Mouse (Mus musculus): ENCODE data around the gene Gpkow.

The Gpkow gene

DNA sequence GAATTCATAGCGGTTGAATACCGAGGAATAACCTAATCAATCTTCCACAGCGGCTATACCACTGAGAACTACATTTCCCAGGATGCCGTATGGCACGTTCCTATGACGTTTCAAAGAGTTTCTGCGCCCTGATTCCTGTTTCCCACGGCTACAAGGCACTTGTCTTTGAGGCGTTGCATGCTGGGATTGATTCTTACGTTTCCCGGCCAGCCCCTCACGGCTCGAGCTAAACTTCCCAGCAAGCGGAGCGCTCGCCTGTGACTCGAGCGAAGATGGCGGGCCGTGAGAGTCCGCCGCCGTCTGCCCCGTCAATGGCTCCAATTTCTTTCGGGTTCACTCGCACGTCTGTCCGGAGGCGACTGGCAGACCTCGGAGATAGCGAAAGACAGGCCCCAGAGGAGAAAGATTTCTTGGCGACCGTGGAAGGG lies at the start of gene Gpkow:
Gene Gpkow (plus strand): TSS at position 178 of the 428 bp plus-strand sequence.
- DNase-seq (ENCODE audit: low spot score in 2 of 2), result peak; percentile 88 to 89

DNA sequence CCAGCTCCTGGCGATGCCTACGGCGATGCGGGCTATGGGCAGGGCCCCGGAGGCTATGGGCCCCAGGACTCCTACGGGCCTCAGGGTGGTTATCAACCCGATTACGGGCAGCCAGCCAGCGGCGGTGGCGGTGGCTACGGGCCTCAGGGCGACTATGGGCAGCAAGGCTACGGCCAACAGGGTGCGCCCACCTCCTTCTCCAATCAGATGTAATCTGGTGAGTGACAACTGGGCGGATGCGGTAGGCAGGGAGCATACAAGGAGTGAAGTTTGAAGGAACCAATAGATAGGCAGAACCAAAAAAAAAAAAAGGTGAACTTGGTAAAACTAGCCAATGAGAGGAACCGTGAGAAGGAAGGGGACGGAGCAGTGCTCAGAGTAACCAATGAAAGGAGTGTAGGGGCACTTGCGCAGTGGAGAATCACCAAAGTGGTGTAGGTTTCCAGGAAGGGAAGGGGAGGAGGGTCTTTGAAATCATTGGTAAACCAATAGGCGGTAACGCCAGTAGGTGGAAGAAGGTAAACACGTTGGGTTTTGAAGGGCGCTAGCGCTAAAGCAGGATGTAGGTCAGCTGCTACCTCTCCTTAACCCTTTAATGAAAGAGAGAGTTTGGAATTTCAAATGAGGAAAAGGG lies 48.1 kb upstream of the Gpkow start:
- peak; percentile 86 to 95 for DNase-seq (ENCODE audit: low spot score in 2 of 2)

DNA sequence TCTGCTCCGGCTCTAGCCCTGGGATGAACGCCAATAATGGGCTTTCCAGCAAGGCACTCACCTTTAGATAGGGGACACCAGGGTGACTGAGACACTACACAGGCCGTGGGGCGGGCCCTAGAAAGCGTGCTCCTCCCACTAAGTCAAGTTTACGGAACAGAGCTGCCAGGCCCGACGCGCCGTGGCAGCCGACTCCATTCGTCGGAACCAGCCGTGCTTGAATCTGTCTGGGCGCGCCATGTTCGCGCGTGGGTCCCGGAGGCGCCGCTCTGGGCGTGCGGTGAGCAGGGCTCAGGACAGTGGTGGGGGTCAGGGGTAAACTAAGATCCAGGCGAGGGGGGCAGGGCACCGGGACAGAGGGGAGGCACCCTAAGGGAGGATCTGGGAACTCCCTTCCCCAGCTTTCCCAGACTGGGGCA lies 39.7 kb upstream of the Gpkow start, which contains the start of gene Prickle3:
Gene Prickle3 (plus strand): TSS at position 40 of the 419 bp plus-strand sequence.
- DNase-seq (ENCODE audit: low spot score in 2 of 2), result peak; percentile 74

DNA sequence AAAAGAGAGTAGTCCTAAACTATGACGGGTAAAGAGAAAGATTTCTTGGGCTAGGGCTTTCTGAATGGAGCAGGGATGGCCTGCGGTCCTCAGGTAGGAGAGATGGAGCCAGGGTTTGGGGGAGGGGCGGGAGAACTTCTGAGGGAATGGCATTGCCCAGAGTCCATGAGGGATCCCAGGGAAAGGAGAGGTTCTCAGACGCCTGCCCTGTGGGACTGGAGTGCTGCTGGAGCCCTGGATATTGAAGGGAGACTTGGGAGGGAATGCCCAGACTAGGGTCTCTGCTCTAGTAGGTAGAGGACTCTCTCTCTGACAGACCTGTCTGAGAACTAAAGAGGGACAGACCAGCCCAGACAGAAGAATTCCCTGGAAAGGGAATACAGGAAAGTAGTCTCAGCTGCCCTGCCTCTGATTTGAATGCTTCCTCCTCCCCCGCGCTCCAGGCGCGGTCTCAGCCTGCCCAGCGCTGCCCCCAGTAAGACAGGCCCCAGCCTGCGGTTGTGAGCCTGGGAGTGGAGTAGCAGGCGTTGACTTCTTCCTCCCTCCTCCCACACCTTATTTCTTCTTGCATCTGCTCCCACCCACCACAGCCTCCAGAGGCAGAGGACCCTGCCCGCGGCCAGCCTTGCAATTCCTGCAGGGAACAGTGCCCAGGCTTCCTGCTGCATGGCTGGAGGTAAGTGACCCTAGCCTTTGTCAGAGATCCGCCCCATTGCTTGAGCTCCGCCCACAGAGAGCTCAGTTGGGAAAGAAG lies 38.7 kb upstream of the Gpkow start:
- peak; percentile 48 to 66 for DNase-seq (ENCODE audit: low spot score in 2 of 2)

DNA sequence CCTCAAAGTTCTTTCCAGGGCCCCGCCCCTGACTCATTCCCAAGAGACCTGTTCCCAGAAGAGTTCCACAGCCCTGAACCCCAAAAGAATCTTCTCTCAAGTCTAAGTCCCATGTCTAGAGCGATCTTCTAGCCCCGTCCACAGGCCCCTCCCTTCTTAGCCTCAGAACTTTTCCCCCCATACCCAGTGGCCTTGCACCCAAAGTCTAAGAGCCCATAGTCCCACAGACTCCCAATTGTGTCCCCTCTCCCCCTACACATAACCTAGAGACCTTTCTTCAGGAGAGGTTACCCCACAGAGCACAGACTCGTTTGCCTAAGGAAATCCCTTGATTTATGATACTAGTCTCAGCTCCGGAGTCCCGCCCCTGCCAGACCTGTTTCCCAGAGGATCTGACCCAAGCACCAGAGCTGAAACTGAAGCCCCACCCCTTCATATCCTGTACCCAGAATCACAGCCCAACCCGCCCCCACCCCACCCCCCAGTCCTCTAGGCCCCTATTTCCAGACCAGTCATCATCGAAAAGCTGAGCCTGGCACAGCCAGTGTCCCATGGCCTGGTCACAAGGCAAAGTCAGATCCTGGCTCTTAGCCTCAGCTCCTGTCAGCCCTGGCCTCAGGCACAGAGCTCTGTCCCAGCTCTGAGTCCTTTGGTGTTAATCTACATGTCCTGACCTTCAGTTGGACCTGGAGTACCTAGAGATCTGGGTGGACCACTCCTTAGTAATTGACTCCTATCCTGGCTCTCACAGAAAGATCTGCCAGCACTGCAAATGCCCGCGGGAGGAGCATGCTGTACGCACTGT lies 37.9 kb upstream of the Gpkow start:
- peak; percentile 58 to 65 for DNase-seq (ENCODE audit: low spot score in 2 of 2)

DNA sequence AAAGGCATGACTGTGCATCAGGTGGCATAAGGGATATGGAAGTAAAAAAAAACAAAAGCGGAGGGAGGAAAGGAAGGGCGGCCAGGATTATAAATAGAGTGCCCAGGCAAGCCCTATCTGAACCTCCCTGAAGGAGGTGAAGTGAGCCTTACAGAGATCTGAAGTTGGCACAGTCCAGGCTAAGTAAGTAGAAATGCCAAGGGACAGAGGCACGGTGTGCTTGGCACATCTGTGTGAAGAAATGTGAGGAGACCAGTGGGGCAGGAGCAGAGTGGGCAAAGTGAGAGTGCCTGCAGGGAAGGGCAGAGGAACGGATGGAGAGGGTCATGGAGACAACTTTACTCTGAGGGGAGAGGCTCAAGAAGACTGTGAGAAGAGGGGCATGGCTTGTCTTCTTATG lies 35.8 kb upstream of the Gpkow start:
- no peak for DNase-seq (ENCODE audit: low spot score in 2 of 2)

DNA sequence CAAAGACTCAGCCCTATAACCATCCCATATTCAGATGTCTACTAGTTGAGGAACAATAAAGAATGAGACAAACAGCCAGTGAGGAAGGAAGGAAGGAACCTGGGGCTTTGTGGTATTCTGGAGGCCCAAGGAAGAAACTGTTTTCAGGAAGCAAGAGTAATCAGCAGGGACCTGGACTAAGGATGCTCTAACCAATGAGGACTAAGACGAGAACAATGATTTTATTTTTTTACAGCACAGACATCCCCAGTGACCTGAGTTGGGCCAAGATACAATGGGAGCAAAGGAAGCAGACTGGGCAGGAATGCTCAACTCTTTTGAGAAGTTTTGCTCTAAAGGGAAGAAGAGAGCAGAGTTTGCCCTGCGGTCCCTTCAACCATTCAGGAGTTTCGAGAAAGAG lies 34.0 kb upstream of the Gpkow start:
- DNase-seq (ENCODE audit: low spot score in 2 of 2), result peak in 1 of 2 experiments; percentile 63

DNA sequence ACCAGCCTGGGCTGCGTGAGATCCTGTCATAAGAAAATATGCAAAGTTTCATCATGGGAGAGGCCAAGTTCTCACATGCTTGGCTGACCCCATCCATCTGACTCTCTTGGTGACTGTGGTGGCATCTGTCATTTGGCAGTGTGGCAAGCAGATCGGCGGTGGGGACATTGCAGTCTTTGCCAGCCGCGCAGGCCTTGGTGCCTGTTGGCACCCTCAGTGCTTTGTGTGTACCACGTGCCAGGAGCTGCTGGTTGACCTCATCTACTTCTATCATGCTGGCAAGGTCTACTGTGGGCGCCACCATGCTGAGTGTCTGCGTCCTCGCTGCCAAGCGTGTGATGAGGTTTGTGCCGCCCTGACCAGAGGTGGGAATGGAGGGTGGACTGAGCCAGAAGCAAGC lies 32.1 kb upstream of the Gpkow start:
- DNase-seq (ENCODE audit: low spot score in 2 of 2), result peak; percentile 60 to 67

DNA sequence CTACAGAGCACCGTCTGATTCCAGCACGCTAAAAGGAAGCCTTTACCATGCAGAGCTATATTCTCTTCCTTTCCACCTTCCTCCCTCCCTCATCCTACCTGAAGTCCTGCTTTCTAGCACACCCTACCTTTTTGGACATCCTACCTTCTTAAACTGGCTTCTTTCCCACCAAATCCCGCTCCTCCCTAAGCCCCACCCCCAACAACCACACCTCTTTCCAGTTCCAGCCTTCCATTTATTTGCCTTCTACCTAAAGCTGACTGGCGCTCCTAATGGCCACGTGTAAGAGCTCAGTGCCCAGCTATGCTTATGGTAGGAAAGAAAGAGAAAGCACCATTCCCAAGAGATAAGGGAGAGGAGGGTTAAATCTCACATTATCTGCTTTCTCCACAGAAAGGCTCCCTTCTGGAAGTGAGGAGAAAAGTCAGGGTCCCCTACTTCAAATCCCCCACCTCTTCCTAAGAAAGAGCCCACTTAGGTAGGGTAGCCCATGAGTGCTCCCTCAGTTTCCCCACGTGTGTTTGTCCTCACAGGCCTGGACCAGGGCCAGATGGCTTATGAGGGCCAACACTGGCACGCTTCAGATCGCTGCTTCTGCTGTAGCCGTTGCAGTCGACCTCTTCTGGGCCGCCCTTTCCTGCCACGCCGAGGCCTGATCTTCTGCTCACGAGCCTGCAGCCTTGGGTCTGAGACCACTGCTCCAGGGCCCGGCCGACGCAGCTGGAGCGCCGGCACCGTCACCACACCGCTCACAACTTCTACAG lies 31.0 kb upstream of the Gpkow start:
- no peak for DNase-seq (ENCODE audit: low spot score in 2 of 2)

DNA sequence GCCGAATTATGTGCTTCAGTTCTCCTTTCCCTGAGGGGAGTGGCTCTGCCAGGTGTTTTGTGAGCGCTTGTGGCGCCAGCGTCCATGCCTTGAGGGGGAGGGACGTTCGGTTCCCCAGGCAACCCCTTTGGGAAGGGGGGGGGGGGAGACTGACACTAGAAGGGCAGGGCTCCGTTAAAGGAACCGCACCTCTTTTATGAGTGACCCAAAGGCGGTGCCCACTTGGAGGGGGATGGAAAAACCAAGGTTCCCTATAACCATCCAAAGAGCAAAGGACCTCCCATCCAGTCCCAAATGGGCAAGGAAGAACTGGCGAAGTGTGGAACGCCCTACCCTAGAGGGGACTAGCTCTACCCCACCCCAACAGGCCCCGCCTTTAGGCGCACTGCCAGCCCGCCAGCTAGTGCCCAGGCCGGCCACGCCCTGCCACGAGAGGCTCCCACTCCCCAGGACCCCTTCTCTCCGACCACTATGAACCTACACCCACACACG lies 26.5 kb upstream of the Gpkow start:
- DNase-seq (ENCODE audit: low spot score in 2 of 2), result peak; percentile 70 to 79

DNA sequence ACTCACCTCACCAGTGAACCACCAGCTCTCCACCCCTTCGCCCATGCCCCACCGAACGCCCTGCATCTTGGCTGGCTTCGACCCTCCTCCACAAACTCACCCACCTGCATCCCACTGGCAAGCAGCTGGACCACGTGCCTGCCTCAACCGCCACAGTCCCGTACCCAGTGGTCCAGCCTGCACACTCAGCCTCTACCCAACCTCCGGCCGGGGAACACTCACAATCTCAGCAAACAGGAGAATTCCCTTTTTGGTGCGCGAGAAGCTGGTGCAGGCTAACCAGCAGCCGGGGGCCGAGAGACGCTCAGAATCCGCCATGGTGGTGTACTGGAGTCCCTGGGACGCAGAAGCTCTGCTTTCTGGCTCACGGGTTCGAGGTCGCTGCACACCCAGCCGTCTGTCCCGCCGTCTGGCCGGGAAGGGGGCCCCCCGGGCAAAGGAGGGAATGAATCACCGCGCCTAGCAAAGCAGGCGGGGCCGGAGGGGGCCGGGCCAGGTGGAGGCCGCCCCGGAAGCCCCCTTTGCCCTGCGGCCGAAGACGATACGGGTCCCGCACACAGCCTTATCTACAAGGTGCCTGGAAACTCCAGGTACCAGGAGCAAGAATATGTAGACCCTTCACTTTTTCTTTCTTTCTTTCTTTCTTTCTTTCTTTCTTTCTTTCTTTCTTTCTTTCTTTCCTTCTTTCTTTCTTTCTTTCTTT lies 25.9 kb upstream of the Gpkow start, which contains the start of gene Plp2:
Gene Plp2 (minus strand): TSS at position 470 of the 703 bp plus-strand sequence.
- peak in 1 of 2 experiments; percentile 36 for DNase-seq (ENCODE audit: low spot score in 2 of 2)

DNA sequence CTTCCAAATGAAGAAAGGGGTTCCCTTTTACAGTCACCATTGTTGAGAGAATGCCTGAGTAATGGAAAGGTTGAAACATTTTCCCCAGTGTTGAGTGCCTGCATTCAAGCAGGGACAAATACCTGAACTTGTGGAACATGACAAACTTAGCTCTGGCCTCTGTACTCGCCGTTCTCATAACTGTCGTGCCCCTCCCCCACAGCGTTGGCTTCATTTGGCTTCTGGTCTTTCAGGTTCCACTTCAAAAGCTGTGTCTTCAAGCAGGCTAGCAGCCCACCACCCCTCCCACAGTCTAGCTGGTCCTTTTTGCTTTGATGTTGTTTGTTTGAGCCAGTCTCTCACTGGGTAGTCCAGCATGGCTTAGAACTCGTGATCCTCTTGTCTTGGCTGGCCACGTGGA lies 24.2 kb upstream of the Gpkow start:
- DNase-seq (ENCODE audit: low spot score in 2 of 2), result no peak

DNA sequence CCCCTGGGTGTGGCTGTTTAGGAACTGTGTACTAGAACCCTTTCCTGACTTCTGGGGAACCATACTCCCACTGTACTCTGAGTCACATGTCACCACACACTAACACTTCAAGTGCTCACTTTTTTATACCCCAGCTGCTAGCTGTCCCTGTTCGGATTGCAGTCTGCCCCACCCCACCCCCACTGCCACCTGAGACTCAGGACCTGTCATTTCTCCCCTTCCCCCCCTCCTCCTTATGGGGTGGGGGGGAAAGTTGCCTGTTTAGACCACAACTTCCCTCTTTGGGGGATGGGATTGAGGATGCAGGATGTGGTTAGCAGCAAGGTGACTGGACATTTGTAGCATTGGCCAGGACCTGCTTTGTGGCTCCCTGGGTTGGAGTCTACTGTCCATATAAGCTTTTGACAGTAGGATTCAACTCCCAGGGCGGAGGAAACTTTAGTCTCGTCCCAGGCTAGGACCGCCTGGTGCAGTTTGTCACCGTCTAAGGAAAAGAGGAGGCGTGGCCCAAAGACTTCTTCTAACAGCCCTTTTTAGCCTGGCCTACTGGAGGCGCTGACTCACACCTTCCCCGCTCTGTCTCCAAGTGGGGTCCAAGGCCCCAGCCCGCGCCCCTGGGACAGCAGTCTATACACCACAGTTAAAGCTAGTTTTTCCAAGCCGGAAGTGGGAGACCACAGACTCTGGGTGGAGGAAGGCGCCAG lies 23.2 kb upstream of the Gpkow start:
- no peak for DNase-seq (ENCODE audit: low spot score in 2 of 2)

DNA sequence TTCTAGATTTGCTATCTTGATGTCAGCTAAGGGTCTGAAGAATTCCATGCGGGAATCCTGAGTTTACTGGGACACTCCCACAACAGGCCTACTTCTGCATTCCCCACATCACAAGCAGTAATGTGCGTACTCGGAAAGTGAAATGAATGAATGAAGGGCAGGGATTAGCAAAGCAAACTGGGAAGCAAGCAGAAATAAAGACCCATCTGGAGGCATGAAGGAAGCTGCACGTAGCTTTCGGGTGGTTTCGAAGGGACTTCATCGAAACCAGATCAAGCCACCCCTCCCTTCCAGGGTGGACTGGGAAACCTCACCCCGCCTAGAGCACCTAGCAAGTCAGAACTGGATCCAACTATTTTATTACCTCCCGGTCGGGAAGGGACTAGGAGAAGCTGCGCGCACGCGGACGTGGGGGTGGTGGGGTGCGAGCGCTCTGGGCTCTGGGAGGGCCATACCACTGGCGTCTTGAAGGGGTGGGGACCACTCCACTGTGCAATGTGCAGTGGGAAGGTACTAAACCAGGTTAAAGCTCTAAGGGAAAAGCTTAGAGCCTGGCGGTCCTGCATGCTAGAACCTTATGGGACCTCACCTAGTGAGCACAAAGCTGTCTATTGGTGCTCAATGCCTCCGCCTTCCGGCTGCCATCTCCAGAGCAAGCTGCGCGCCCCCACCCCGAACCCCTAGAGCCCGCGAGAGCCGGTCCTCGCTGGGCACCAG lies 22.5 kb upstream of the Gpkow start:
- no peak for DNase-seq (ENCODE audit: low spot score in 2 of 2)

DNA sequence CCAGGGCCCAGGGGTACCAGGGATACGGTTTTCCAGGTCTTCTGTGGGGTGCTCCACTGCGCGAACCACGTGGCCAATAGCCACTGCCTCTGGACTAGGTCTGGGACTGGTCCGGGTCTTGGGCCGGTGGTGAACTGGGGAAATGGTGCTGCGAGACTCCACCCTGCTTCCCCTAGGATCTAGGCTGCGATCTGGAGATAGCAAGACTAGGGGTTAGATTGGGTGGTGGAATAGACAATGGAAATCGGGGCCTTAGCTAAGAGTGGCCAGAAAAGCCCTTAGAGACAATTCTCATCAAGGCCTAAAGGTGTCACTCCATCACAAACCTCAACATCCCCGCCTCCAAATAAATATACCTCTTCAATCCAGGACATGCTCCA lies 21.9 kb upstream of the Gpkow start:
- no peak for DNase-seq (ENCODE audit: low spot score in 2 of 2)

DNA sequence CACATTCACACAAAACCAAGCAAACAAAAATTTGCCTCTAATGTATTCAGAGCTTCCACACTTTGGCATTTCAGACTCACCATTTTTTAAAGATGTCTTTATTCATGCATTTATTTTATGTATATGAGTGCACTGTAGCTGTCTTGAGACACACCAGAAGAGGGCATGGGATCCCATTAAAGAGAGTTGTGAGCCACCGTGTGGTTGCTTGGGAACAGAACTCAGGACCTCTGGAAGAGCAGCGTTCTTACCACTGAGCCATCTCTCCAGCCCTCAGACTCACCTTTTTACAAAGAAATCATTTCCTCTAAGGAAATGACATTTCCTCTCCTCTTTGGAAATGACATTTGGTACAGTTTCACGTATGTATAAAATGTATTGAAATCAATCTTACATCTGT lies 17.9 kb upstream of the Gpkow start:
- DNase-seq (ENCODE audit: low spot score in 2 of 2), result no peak

DNA sequence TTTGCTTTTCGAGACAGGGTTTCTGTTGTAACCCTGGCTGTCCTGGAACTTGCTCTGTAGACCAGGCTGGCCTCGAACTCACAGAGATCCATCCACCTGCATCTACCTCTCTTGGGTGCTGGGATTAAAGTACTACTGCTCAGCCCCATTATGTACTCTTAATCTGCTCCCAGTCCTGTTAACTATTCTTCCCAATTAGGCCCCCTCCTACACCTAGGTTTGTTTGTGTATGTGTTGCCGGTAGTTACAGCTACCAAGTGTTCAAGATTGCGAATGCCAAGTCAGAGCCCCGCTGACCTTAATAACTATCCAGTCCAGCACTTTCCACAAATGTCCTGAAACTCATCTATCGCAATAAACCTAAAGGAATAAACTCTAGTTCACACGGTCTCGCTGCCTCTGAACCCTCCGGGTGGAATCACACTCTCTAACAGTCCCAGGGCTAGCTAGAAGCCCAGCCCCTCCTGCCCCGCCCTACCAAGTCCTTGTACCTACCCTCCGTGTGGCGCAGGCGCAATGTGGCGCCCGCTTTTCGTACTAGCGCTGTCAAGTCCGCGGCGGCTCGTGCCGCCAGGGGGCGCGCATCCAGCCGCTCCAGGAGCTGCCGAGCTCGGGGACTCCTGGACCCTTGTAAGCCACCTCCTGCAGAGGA lies 17.4 kb upstream of the Gpkow start:
- DNase-seq (ENCODE audit: low spot score in 2 of 2), result peak; percentile 88 to 91

DNA sequence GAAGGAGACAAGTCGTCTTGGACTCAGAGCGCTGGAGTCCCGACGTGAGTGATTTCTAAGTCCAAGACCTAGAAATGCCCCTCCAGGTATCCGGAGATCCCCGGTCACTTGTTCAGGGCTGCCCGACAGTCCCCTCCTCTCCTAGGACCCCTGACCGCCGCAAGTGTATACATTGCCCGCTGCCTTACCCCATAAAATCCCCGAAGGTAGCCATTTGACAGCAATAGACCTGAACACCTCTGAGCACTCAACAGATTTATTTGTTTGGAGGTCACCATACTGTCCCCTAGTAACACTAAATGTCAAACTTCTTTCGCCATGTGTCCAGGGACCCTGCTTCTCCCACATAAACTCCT lies 16.9 kb upstream of the Gpkow start:
- no peak for DNase-seq (ENCODE audit: low spot score in 2 of 2)

DNA sequence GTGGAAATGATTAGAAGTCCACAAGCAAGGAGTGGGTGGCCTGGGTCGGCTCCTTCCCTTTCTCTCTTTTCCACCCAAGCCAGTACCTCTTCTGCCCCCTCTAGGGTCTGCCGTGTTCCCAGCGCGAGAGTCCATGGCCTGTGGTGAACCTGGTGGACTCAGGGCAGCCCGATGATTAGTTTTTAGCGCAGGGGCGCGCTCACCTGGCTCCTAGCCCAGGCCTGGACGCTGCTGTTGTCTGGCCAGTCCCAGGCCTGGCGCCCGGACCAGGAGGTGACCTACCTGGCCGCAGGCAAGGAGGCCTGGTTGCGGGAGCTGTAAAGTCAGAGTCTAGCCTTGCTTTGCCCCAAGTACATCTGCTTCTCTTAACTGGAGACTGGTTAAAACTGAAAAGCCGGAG lies 16.1 kb upstream of the Gpkow start, which contains the start of gene Magix:
Gene Magix (minus strand): TSS at position 388 of the 400 bp plus-strand sequence.
- DNase-seq (ENCODE audit: low spot score in 2 of 2), result peak; percentile 26 to 48
